Mouse (Mus musculus): ENCODE measurements around the gene Tnxb. TPM values are rescaled to one million over a fixed set of nuclear protein-coding genes. Genes with fewer than 3 reads are reported as not detected.

Gene Tnxb
- total RNA-seq, 2 experiments from 2014 or later = 1.2 to 1.6 TPM

DNA sequence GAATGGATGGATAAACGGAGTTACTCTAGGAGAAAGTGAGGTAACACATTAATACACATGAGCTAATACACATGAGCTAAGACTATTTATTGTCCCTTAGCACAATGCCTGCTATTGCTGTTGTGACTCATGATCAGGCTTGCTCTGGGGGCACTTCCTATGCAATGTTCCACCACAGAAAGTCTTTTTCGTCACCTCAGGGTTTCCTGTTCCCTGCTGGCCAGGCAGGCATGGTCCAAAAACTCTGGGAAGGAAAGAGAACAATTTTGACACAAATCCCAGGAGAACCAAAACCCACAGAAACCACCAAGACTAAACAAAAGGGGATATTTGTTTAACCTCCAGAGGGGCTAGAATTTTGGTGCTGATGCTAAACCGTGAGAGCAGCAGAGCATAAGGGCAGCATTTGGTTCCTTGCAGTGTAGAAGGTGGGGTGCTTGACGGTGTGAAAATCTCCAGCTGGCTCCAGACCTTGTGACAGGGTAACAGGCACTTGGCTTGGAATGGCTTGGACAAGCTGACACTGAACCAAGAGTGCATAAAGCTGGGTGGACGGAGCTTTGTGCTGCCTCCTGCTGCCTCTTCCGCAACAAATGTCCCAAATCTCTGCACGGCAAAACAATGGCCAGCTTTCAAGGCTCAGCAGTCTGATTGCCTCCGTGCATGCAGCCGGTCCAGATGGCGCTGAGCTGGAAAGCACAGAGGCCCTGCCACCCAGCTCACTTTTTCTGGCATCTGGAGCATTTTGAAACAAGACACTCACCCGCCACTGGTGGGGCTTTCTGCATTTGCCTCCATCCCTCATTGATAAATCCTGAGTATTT, 29.3 kb upstream of the Tnxb start:
- DNase-seq (ENCODE audit: low spot score in 2 of 2) = peak; percentile 21 to 59
- intact Hi-C loops (cut with DNase I) = no loop called here

DNA sequence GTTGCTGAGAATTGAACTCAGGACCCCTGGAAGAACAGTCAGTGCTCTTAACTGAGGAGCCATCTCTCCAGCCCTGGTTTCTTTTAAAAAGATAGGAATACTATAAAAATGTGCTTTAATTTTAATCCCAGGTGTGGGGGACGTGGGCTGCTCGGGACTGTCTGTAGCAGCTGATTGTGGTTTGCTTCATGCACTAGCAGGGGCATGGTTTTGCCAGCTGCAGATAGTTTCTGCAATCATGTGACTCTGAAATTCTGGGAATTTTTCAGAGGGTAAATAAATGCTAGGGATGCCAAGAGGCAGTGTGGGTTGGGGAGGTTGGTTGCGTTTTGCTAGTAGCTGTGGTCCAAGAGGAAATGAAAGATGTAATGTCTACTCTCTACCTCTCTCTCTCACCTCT, 28.4 kb upstream of the Tnxb start:
- intact Hi-C loops (cut with DNase I) = no loop called here
- no peak for DNase-seq (ENCODE audit: low spot score in 2 of 2)

DNA sequence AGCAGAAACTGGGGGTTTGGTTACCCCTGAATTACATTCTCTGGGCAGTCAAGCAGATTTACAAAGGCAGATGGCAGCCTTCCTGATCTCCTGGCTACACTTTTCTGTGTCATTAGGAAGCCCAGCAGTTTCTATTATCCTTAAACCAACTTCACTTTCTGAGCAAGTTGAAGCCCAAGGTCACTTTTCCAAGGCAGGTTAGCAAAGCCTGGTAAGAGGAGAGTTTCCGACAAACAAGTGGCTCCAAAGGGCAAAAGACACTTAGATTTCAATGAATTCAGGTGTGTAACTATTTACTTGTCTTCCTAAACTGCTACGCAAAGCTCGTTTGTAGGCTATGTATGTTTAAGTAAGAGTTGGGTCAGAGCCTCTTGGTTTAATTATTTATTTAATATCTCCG, 27.0 kb upstream of the Tnxb start:
- intact Hi-C loops (cut with DNase I) = no loop called here
- DNase-seq (ENCODE audit: low spot score in 2 of 2) = no peak

DNA sequence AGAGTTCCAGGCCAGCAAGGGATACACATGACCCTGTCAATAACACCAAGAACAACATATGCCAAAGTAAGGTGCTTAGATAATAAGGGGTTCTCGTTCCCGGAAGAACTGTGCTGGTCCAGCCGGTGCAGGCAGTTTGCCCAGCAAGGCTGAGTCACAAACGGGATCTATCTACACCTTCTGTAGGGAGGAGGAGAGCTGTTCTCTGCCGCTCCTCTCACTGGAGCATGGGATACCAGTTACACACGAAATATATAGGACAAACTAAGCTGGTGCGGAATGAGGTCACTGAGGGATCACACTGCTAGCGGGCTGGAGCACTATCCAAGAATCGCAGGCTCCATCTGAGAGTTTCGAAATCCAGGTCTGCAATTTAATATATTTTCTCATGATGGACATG, 26.4 kb upstream of the Tnxb start:
- DNase-seq (ENCODE audit: low spot score in 2 of 2) = peak; percentile 28 to 80
- intact Hi-C loops (cut with DNase I) = no loop called here

DNA sequence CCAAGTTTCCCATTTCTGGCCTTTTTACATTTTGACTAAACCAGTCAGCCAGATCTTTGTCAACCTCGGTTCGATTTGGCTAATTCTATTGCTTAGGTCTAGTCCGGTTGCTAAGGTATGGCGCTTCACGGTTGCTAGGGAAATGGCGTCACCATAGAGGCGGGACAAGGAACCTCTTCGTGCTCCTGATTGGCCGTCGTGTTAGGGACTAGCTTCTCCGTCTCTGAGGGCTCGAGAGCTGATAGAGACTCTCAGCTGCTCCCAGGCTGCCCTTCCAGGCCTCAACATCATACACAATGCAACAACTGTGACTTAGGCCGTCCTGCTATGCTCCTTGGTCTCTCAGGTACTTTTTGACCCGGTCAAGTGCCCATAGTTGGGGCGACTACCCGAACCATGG, 25.7 kb upstream of the Tnxb start, which contains the start of gene Fkbpl:
TSS of gene Fkbpl (plus strand) at position 157 of the 400 bp plus-strand sequence.
- DNase-seq (ENCODE audit: low spot score in 2 of 2) = peak; percentile 97 to 99
- intact Hi-C loops (cut with DNase I) = no loop called here

DNA sequence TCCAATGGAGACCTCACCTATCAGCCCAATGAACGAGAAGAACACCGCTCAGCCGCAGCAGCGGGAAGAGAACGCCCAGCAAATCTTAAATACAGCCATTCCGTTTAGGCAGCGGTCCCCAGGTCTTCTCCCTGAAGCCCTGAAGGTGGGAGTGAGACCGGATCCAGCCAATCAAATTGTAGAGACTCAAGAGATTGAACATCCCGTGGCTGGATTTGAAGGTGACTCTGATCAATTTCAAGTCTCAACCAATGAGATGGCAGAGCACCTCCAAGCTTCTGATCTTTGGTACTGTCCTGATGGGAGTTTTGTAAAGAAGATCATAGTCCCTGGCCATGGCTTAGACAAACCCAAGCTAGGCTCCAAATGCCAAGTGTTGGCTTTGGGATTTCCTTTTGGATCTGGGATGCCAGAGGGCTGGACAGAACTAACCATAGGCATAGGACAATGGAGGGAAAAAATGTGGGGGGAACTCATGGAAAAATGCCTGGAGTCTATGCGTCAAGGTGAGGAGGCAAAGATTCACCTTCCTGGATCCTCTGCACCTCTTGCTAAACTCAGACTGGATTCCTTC, 25.0 kb upstream of the Tnxb start:
- intact Hi-C loops (cut with DNase I) = no loop called here
- DNase-seq (ENCODE audit: low spot score in 2 of 2) = peak in 1 of 2 experiments; percentile 2

DNA sequence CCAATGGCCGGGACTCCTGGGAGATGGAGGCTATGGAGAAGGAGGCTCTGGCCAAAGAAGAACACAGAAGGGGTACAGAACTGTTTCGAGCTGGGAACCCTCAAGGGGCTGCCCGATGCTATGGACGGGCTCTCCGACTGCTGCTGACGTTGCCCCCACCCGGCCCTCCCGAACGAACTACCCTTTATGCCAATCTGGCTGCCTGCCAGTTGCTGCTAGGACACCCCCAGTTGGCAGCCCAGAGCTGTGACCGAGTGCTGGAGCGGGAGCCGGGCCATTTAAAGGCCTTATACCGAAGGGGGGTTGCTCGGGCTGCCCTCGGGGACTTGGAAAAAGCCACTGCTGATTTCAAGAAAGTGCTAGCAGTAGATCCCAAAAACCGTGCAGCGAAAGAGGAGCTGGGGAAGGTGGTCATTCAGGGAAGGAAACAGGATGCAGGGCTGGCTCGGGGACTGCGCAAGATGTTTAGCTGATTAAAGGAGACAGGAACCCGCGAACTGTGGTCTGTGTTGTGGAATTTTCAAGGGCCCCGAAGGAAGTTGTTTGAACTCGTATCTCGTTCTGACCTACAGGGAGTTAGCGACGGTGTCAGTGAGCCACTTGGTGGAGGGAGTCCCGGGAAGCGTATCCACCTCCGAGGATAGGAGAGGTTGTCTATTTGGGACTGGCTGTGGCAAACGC, 24.4 kb upstream of the Tnxb start:
- intact Hi-C loops (cut with DNase I) = no loop called here

DNA sequence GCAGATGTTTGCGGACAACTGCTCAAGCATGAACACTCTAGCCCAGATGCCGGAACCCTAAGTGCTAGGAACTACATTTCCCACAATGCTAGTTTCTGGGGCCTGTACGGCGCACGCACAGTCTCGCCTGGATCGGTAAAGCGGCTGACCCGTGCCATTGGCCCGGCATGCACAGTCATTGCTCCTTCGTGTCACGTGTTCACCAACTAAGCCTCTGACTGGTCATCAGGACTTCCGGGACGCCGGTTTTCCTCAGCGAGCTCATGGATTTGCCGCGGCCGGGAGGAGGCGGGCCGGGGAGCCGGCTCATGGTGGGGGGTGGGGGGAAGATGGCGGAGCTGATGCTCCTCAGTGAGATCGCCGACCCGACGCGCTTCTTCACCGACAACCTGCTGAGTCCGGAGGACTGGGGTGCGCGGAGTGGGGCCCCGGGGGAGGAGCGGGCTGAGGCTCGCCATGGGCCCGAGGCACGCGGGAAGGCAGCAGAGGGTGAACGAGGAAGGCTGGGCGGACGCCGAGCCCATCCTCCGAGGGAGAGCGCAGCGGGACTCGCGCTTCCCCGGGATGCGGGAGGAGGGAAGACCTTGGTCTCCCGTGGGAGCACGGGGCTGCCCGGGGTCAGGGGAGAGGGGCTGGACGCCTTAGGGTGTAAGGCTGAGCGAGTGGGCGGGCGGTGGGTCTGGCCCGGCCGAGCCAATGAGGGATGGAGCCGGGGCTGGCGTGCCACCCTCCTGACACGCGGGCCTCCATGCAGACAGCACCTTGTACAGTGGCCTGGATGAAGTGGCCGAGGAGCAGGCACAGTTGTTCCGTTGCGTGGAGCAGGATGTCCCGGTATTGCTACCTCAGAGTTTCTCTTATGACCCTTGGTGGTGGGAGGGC, 23.2 kb upstream of the Tnxb start, which contains the start of gene Atf6b:
TSS of gene Atf6b (plus strand) at position 241 of the 882 bp plus-strand sequence.
- peak; percentile 98 to 99 for DNase-seq (ENCODE audit: low spot score in 2 of 2)
- intact Hi-C loops (cut with DNase I) = no loop called here

More for the DNA sequence above, 24.4 kb upstream of the Tnxb start:
- DNase-seq (ENCODE audit: low spot score in 2 of 2) = peak in 1 of 2 experiments; percentile 4

DNA sequence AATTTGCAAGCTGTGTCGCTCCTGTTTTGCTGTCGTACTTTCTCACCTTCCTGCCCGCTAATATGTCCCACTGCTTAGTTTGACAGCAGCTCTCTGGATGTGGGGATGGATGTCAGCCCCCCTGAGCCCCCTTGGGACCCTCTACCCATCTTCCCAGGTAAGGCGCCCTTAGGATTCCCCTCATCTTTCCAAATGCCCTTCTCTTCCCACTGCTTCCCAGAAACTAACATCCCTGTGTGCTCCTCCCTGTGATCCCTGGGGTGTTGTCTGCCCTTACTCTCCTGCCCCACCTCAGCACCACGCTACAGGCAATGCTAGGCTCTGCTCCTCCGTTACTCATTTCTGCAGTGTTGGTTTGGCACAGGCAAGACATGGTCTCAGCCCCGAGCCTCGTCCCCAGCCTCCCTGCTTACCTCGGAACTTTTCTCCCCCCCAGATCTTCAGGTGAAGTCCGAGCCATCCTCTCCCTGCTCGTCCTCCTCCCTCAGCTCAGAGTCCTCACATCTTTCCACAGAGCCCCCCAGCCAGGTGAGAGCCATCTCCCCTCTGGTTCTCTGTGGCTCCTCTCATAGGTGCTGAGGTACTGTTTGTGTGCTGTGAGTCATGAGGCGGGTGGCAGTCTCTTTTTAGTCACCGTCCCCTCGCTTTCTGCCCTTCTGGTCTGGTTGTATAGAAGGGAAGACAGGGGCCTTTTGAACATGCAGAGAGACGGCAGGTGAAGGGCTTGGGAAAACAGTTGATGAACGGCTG, 22.0 kb upstream of the Tnxb start:
- DNase-seq (ENCODE audit: low spot score in 2 of 2) = no peak
- intact Hi-C loops (cut with DNase I) = no loop called here

DNA sequence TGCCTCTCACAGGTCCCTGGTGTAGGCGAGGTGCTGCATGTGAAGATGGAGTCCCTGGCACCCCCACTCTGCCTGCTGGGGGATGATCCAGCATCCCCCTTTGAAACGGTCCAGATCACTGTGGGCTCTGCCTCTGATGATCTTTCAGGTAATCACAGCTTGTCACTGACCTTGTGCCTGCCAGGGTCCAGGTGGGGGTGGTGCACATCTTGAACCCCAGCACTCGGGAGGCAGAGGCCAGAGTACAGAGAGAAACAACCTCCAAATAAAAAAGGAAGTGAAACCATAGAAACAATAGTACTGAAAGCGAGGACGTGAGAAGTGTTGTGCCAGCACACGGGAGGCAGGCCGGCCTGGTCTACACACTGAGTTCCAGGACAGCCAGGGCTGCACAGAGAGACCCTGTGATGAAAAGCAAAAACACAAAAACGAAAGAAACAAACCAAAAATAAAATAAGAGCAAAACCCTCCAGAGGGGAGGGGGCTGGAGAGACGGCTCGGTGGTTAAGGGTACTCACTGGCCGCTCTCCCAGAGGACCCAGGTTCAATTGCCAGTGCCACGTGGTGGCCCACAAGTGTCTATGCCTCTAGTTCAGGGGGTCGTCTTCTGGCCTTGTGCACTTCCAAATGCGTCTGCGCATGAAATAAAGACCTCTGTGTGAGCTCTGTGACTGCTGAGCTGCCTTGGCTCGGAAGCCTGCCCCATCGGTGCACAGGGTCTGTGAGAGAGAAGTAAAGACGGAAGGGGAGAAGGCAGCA, 21.1 kb upstream of the Tnxb start:
- intact Hi-C loops (cut with DNase I) = no loop called here
- DNase-seq (ENCODE audit: low spot score in 2 of 2) = no peak

DNA sequence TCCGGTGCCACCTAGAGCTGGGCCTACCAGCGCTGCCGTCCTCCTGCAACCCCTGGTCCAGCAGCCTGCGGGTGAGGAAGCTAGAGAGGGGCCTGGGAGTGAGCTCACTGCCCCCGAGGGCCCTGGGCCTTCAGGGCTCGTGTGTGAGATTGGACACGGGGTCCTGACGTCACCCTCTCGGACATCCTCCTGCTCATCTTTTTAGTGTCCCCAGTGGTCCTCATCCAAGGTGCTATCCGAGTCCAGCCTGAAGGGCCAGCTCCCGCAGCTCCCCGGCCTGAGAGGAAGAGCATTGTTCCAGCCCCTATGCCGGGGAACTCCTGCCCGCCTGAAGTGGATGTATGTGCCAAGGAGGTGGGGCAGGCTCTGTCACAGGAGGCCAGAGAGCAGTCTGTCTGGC, 19.6 kb upstream of the Tnxb start:
- intact Hi-C loops (cut with DNase I) = loop anchor here (5.0 kb wide), 1 partner anchor 162 kb away; no protein-coding TSS in a partner anchor
- DNase-seq (ENCODE audit: low spot score in 2 of 2) = no peak

DNA sequence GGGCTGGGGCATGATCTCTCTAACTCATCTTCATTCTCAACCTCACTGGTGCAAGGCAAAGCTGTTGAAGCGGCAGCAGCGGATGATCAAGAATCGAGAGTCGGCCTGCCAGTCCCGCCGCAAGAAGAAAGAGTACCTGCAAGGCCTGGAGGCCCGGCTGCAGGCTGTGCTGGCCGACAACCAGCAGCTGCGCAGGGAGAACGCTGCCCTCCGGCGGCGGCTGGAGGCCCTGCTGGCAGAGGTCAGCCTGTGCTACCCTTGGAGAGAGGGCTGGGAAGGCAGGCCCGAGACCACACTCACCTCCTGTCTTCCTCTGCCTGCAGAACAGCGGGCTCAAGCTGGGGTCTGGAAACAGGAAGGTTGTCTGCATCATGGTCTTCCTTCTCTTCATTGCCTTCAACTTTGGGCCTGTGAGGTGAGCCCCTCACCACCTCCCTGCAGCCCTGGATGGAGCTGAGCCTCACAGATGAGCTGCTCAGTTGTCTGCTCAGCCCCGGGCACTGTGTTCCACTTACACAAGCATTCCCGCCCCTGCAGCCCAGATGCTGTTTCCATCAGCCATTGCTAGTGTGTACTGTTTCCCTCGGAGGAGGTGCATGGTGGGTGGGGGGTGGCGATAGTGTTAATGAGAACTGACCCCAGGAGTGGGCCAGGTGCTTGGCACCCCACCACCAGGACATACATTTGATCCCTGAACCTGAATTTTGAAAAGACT, 18.7 kb upstream of the Tnxb start:
- intact Hi-C loops (cut with DNase I) = loop anchor here (5.0 kb wide), 1 partner anchor 161 kb away; no protein-coding TSS in a partner anchor
- no peak for DNase-seq (ENCODE audit: low spot score in 2 of 2)

DNA sequence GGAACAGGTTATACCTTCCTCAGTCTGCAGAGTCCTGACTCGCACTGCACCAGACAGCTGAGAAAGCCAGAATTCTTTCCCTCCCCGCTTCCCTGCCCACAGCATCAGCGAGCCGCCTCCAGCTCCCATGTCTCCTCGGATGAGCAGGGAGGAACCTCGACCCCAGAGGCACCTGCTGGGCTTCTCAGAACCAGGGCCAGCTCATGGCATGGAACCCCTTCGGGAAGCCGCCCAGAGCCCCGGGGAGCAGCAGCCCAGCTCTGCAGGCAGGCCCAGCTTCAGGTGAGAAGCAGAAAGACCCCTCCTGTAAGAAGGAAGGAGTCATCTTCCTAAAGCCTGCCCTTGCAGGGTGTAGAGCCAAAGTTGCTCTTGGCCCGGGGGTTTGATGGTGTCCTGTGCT, 17.8 kb upstream of the Tnxb start:
- no peak for DNase-seq (ENCODE audit: low spot score in 2 of 2)
- intact Hi-C loops (cut with DNase I) = loop anchor here (5.0 kb wide), 1 partner anchor 160 kb away; no protein-coding TSS in a partner anchor

DNA sequence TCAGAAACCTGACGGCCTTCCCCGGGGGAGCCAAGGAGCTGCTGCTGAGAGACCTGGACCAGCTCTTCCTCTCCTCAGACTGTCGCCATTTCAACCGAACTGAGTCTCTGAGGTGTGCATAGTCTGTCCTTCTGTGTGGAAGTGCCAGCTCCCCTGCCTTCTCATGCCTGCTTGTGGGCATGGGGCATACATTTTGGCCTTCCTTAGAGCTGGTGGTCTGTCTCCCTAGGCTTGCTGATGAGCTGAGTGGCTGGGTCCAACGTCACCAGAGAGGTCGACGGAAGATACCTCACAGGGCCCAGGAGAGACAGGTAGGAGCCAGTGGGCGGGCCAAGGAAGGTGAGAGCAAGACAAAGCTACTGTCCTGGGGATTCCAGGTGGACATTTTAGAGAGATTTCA, 17.4 kb upstream of the Tnxb start:
- DNase-seq (ENCODE audit: low spot score in 2 of 2) = no peak
- intact Hi-C loops (cut with DNase I) = loop anchor here (5.0 kb wide), 1 partner anchor 159 kb away; no protein-coding TSS in a partner anchor

DNA sequence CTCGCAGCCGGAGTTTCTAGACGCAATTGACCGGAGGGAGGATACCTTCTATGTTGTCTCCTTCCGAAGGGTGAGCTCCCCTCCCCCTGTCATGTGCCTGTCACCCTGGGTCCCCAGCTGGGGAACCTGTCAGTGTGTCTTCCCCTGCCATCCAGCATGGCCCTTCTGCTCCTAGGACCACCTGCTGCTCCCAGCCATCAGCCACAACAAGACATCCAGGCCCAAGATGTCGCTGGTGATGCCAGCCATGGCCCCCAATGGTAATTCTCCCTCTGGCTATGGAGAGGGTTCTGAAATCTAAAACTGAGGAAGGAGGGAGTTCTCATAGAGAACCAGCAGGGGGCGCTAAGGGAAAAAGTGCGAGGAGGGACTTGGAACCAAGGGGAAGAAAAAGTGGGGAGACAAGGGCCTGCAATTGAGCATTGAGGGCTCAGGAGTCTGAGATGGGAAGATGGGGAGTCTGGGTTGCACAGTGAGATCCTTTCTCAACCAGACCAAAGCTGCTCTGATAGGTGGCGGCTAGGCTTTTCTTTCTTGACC, 16.5 kb upstream of the Tnxb start:
- intact Hi-C loops (cut with DNase I) = loop anchor here (2.0 to 5.0 kb wide), 2 partner anchors 59 to 158 kb away; no protein-coding TSS in a partner anchor
- DNase-seq (ENCODE audit: low spot score in 2 of 2) = peak in 1 of 2 experiments; percentile 47

DNA sequence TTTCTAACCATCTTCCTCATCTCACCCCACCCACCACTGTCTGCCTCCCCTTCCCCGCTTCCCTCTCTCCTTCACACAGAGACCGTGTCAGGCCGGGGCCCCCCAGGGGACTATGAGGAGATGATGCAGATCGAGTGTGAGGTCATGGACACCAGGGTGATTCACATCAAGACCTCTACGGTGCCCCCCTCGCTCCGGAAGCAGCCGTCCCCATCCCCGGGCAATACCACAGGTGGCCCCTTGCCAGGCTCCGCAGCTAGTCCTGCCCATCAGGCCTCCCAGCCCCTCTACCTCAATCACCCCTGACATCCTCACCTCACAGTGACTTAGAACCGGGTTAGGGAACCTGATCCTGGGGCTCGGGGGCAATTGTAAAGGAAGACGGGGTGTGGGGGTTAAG, 15.9 kb upstream of the Tnxb start:
- no peak for DNase-seq (ENCODE audit: low spot score in 2 of 2)
- intact Hi-C loops (cut with DNase I) = loop anchor here (2.0 to 5.0 kb wide), 2 partner anchors 58 to 158 kb away; no protein-coding TSS in a partner anchor

DNA sequence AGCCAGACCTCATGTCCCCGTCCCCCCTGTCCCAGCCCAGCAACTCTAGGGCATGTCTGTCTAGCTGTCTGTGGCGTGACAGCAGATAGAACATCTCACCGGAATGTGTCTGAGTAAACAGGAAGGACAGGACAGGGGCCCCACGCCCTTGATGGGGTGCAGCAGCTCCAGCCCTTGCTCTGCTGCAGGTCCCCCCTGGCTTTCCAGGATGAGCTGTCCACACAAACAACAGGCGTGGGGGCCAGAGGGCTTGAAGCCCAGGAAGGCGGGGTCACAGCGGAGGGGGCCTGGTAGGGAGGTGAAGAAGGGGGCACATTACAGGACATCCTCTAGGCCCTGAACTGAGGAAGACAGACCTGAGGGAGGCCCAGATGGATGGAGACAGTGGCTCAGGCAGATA, 15.2 kb upstream of the Tnxb start:
- no peak for DNase-seq (ENCODE audit: low spot score in 2 of 2)
- intact Hi-C loops (cut with DNase I) = loop anchor here (2.0 kb wide), 1 partner anchor 58 kb away; no protein-coding TSS in a partner anchor
